Mouse (Mus musculus): ENCODE measurements around the gene Mcm8. TPM values are rescaled to one million over a fixed set of nuclear protein-coding genes. Genes with fewer than 3 reads are reported as not detected.
A peak's percentile ranks its signal among the peaks of the same experiment; 100 is the strongest.

Gene Mcm8
- polyA plus RNA-seq (2016; fragmentation: Nextera tagmentation; extraction: Ambion mirVana): 11.8 and 13.0 TPM in 2 replicates

GRCm38 (mm10) chr2:132815608-132816314 lies at the start of gene Mcm8, which contains the start of gene Trmt6:
Gene Mcm8, plus strand, starts transcription at chr2:132816141.
Gene Trmt6, minus strand, starts transcription at chr2:132816055.
- peaks cover 24% of the 10 kb centered on the region for H3K4me1 ChIP-seq
- peak within 1 kb of the TSS; percentile 79 for H3K9ac ChIP-seq
- peaks cover 45% of the 10 kb centered on the region for H3K36me3 ChIP-seq
- no peaks in the 10 kb centered on the region for H3K27me3 ChIP-seq (replicated peaks)
- WGBS (ENCODE audit: insufficient replicate concordance): 3% methylated on average over 59 of the region's 59 CpGs
- H3K27ac ChIP-seq: peak within 1 kb of the TSS; percentile 89
- peak within 1 kb of the TSS; percentile 85 for H3K4me3 ChIP-seq
- H3K4me2 ChIP-seq: peak within 1 kb of the TSS; percentile 87
- no peaks in the 10 kb centered on the region for H3K9me3 ChIP-seq (replicated peaks)
- peak; percentile 99 for ATAC-seq

GRCm38 (mm10) chr2:132770822-132771221 lies 45.1 kb upstream of the Mcm8 start:
- Histone ChIP-seq H3K4me3 (no peak overlapping the region), H3K36me3 (no peaks in the 10 kb centered on the region), H3K4me1 (no peaks in the 10 kb centered on the region), H3K9me3 (replicated peaks) (no peaks in the 10 kb centered on the region), H3K27ac (no peak overlapping the region), H3K27me3 (replicated peaks) (no peaks in the 10 kb centered on the region), H3K9ac (no peak overlapping the region), H3K4me2 (no peak overlapping the region)
- WGBS (ENCODE audit: insufficient replicate concordance): 32% methylated on average over 1 of the region's 1 CpGs
- no peak for ATAC-seq

DNA sequence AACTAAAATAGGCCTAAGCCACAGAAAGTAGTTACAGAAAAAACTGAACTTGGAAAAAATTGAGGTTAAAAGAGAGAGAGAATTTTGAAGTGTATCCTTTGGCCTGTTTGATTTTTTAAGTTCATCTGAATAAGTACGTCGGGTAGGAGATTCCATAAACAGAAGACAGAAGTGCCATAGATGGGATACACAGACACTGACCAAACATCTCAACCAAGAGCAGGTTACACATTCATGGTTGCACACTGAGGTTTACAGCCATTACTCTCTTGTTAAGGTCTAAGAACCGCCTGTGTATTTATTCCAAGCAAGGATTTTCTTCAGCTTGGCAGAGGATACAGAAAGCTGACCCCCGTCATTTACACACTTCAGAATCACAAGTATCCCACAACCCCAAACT lies 35.0 kb upstream of the Mcm8 start, which contains the start of gene Chgb:
Gene Chgb (plus strand): TSS at position 301 of the 400 bp plus-strand sequence.
- Histone ChIP-seq H3K27me3 (replicated peaks) (peaks cover 20% of the 10 kb centered on the region), H3K27ac (no peak within 1 kb of the TSS)
- WGBS (ENCODE audit: insufficient replicate concordance): 14% methylated on average over 4 of the region's 4 CpGs

GRCm38 (mm10) chr2:132781439-132782068 lies 34.4 kb upstream of the Mcm8 start:
- Histone ChIP-seq H3K9me3 (replicated peaks) (no peaks in the 10 kb centered on the region), H3K27me3 (replicated peaks) (peaks cover 20% of the 10 kb centered on the region), H3K4me3 (peak overlapping the region; percentile 40), H3K4me2 (peak overlapping the region; percentile 69), H3K36me3 (no peaks in the 10 kb centered on the region), H3K27ac (no peak overlapping the region), H3K9ac (no peak overlapping the region), H3K4me1 (peaks cover 5% of the 10 kb centered on the region; the same call in 1 of the 2 replicates)
- WGBS (ENCODE audit: insufficient replicate concordance): 2% methylated on average over 41 of the region's 41 CpGs
- ATAC-seq: peak; percentile 76

More for the DNA sequence above, 35.0 kb upstream of the Mcm8 start, which contains the start of gene Chgb:
- peak within 1 kb of the TSS; percentile 69 for H3K4me2 ChIP-seq
- no peak for ATAC-seq
- H3K36me3 ChIP-seq: no peaks in the 10 kb centered on the region
- no peaks in the 10 kb centered on the region for H3K9me3 ChIP-seq (replicated peaks)
- peak within 1 kb of the TSS; percentile 40 for H3K4me3 ChIP-seq
- peaks cover 5% of the 10 kb centered on the region; the same call in 1 of the 2 replicates for H3K4me1 ChIP-seq
- H3K9ac ChIP-seq: no peak within 1 kb of the TSS

DNA sequence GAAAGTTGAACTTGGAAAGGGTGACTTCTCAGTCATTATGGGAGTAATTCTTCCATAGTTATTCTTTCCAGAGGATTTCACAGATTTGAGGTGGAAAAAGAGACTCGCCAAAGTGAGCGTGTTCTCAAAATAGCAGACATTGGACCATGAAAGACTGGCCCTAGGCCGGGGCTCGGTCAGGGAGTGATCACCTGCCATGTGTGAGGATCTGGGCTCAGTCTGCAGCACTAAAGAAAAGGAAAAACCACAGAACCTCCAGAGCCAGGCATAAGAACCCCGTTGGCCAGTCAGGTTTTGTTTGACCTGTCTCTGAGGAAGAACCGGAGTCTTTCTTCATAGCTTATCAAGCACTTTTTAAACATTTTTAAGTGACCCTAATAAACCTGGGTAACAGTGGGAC lies 31.9 kb upstream of the Mcm8 start:
- Histone ChIP-seq H3K27me3 (replicated peaks) (peaks cover 20% of the 10 kb centered on the region), H3K9me3 (replicated peaks) (no peaks in the 10 kb centered on the region), H3K36me3 (no peaks in the 10 kb centered on the region), H3K27ac (no peak overlapping the region), H3K9ac (no peak overlapping the region), H3K4me1 (peaks cover 5% of the 10 kb centered on the region; the same call in 1 of the 2 replicates), H3K4me2 (no peak overlapping the region), H3K4me3 (no peak overlapping the region)
- 59% methylated on average over 6 of the region's 6 CpGs for WGBS (ENCODE audit: insufficient replicate concordance)
- ATAC-seq: no peak

DNA sequence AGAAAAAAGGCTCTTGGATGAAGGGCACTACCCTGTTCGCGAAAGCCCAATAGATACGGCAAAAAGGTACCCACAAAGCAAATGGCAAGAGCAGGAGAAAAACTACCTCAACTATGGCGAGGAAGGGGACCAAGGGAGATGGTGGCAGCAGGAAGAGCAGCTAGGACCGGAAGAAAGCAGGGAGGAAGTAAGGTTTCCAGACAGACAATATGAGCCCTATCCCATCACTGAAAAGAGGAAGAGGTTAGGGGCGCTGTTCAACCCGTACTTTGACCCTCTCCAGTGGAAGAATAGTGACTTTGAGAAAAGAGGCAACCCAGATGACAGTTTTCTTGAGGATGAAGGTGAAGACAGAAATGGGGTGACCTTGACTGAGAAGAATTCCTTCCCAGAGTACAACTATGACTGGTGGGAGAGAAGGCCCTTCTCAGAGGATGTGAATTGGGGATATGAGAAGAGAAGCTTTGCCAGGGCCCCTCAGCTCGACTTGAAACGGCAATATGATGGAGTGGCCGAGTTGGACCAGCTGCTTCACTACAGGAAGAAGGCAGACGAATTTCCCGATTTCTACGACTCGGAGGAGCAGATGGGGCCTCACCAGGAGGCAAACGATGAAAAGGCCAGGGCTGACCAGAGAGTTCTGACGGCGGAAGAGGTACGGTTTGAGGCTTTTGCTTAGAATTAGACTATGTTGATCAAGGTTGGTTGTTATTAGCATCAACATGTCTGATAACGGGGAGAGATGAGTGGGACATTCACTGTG lies 22.3 kb upstream of the Mcm8 start:
- H3K27me3 ChIP-seq (replicated peaks): no peaks in the 10 kb centered on the region
- H3K9ac ChIP-seq: no peak overlapping the region
- WGBS (ENCODE audit: insufficient replicate concordance): 62% methylated on average over 19 of the region's 19 CpGs
- H3K36me3 ChIP-seq: no peaks in the 10 kb centered on the region
- H3K27ac ChIP-seq: no peak overlapping the region
- no peak for ATAC-seq
- H3K4me1 ChIP-seq: no peaks in the 10 kb centered on the region
- no peak overlapping the region for H3K4me2 ChIP-seq
- no peaks in the 10 kb centered on the region for H3K9me3 ChIP-seq (replicated peaks)
- no peak overlapping the region for H3K4me3 ChIP-seq

- 69% methylated on average over 7 of the region's 7 CpGs for WGBS (ENCODE audit: insufficient replicate concordance)
Measured at GRCm38 (mm10) chr2:132794204-132794586, 21.7 kb upstream of the Mcm8 start.

DNA sequence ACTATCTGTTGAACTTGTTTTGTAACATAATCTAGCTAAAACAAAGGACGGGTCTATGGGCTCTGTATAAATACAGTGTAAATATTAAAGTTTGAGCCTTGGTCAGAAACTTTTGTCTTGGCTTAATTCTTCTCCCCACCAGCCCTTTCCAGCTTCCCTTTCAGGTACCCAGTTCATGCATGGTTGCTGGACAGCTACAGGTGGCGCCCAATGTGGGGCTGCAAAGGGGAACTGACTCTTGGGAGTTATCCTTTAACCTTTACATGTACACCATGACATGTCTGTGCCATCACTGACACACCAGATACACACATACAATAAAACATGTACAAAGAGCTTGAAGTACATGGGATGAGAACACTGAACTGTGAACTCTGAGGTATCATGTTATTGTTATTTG lies 13.0 kb upstream of the Mcm8 start:
- 79% methylated on average over 2 of the region's 2 CpGs for whole genome bisulfite sequencing (ENCODE audit: insufficient replicate concordance)
- no peaks in the 10 kb centered on the region for H3K4me1 ChIP-seq
- H3K27me3 ChIP-seq (replicated peaks): no peaks in the 10 kb centered on the region
- no peak overlapping the region for H3K27ac ChIP-seq
- H3K4me3 ChIP-seq: no peak overlapping the region
- ATAC-seq: no peak
- 0 out of 2 replicates have a peak, but pooled peaks cover 4% of the 10 kb centered on the region for H3K9me3 ChIP-seq (replicated peaks)
- no peak overlapping the region for H3K9ac ChIP-seq
- no peak overlapping the region for H3K4me2 ChIP-seq
- H3K36me3 ChIP-seq: peaks cover 53% of the 10 kb centered on the region

More at GRCm38 (mm10) chr2:132794204-132794586, 21.7 kb upstream of the Mcm8 start:
- no peak overlapping the region for H3K9ac ChIP-seq
- no peaks in the 10 kb centered on the region for H3K9me3 ChIP-seq (replicated peaks)
- no peaks in the 10 kb centered on the region for H3K4me1 ChIP-seq
- no peak for ATAC-seq
- H3K4me2 ChIP-seq: no peak overlapping the region
- H3K36me3 ChIP-seq: no peaks in the 10 kb centered on the region
- no peaks in the 10 kb centered on the region for H3K27me3 ChIP-seq (replicated peaks)
- H3K27ac ChIP-seq: no peak overlapping the region
- H3K4me3 ChIP-seq: no peak overlapping the region

DNA sequence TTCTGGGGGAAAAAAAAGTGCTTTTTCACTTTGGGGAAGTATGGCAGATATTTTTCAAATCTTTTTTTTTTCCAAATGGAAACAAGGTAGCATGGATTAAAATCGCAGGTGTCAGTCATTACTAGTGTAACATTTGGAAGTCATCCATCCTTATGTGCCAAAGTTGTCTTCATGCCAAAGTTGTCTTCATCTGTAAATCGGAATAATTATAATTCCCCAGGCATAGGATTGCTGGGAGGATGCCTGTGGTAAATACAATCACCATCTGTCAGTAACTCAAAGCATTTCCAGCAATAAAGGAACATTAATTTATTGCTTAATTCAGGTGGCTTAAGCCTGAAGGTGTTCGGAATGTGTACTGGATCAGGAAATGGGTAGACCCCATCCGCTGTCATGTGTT lies 25.1 kb downstream of the Mcm8 start:
- 80% methylated on average over 4 of the region's 4 CpGs for WGBS (ENCODE audit: insufficient replicate concordance)
- no peak for ATAC-seq
- Histone ChIP-seq H3K27ac (no peak overlapping the region), H3K9me3 (replicated peaks) (no peaks in the 10 kb centered on the region), H3K9ac (no peak overlapping the region), H3K4me1 (0 out of 2 replicates have a peak, but pooled peaks cover 2% of the 10 kb centered on the region), H3K27me3 (replicated peaks) (no peaks in the 10 kb centered on the region), H3K36me3 (peaks cover 69% of the 10 kb centered on the region), H3K4me2 (no peak overlapping the region), H3K4me3 (no peak overlapping the region)

GRCm38 (mm10) chr2:132846407-132847358 lies 30.7 kb downstream of the Mcm8 start, which contains the start of gene Crls1:
Gene Crls1, plus strand, starts transcription at chr2:132846666.
- peak; percentile 90 for ATAC-seq
- H3K27ac ChIP-seq: peak within 1 kb of the TSS; percentile 79
- peak within 1 kb of the TSS; percentile 95 for H3K4me3 ChIP-seq
- under 1% methylated on average over 93 of the region's 96 CpGs for WGBS (ENCODE audit: insufficient replicate concordance)
- peak within 1 kb of the TSS; percentile 91 for H3K9ac ChIP-seq
- no peaks in the 10 kb centered on the region for H3K27me3 ChIP-seq (replicated peaks)
- peaks cover 34% of the 10 kb centered on the region for H3K36me3 ChIP-seq
- H3K9me3 ChIP-seq (replicated peaks): no peaks in the 10 kb centered on the region
- peaks cover 44% of the 10 kb centered on the region for H3K4me1 ChIP-seq
- peak within 1 kb of the TSS; percentile 93 for H3K4me2 ChIP-seq

- Histone ChIP-seq H3K4me3 (peak overlapping the region; percentile 95), H3K27me3 (replicated peaks) (no peaks in the 10 kb centered on the region), H3K36me3 (peaks cover 28% of the 10 kb centered on the region), H3K27ac (no peak overlapping the region), H3K4me2 (peak overlapping the region; percentile 93), H3K9ac (peak overlapping the region; percentile 91), H3K9me3 (replicated peaks) (no peaks in the 10 kb centered on the region), H3K4me1 (peaks cover 50% of the 10 kb centered on the region)
- whole genome bisulfite sequencing (ENCODE audit: insufficient replicate concordance): 41% methylated on average over 7 of the region's 7 CpGs
- ATAC-seq: no peak
Measured at GRCm38 (mm10) chr2:132847581-132847980, 31.6 kb downstream of the Mcm8 start.
